Mouse (Mus musculus): ENCODE measurements around the gene Stfa3. TPM values are rescaled to one million over a fixed set of nuclear protein-coding genes. Genes with fewer than 3 reads are reported as not detected.
"Not testable (repeated sequence)": the region's sequence is repeated elsewhere in the genome, so short reads cannot be mapped to it uniquely, and the experiment has no call there.

The Stfa3 gene
- polyA plus RNA-seq, 1 experiment from 2014 or later = 42.9 TPM

- no peak for ATAC-seq (ENCODE audit: low read depth)
- H3K4me2 ChIP-seq (ENCODE audit: low read depth, low read length) = no peak overlapping the region
- no peak overlapping the region for H3K4me3 ChIP-seq (ENCODE audit: low read depth, low read length)
- DNase-seq (ENCODE audit: low spot score) = no peak
- H3K27me3 ChIP-seq (replicated peaks; ENCODE audit: control insufficient read depth, insufficient read depth, low read length) = no peaks in the 10 kb centered on the region
- H3K27ac ChIP-seq (replicated peaks; ENCODE audit: low read depth, low read length) = no peak overlapping the region
- 6% methylated on average over 2 of the region's 2 CpGs for WGBS
- H3K36me3 ChIP-seq (ENCODE audit: control insufficient read depth, insufficient read depth, low read length) = no peaks in the 10 kb centered on the region
- no peaks in the 10 kb centered on the region for H3K9me3 ChIP-seq (ENCODE audit: control insufficient read depth, low read length)
- no peaks in the 10 kb centered on the region for H3K4me1 ChIP-seq (ENCODE audit: control insufficient read depth, insufficient read depth, low read length)
- H3K9ac ChIP-seq (ENCODE audit: low read depth, low read length) = no peak overlapping the region
These were observed 14.8 kb upstream of the Stfa3 start for GRCm38 (mm10) chr16:36469955-36470478.

- no peak overlapping the region for H3K9ac ChIP-seq (ENCODE audit: low read depth, low read length)
- H3K4me2 ChIP-seq (ENCODE audit: low read depth, low read length) = no peak overlapping the region
- no peaks in the 10 kb centered on the region for H3K36me3 ChIP-seq (ENCODE audit: control insufficient read depth, insufficient read depth, low read length)
- WGBS = 86% methylated on average over 9 of the region's 9 CpGs
- H3K9me3 ChIP-seq (ENCODE audit: control insufficient read depth, low read length) = no peaks in the 10 kb centered on the region
- DNase-seq (ENCODE audit: low spot score) (no peak), ATAC-seq (ENCODE audit: low read depth) (no peak)
- H3K27me3 ChIP-seq (replicated peaks; ENCODE audit: control insufficient read depth, insufficient read depth, low read length) = no peaks in the 10 kb centered on the region
- H3K27ac ChIP-seq (replicated peaks; ENCODE audit: low read depth, low read length) = no peak overlapping the region
- H3K4me1 ChIP-seq (ENCODE audit: control insufficient read depth, insufficient read depth, low read length) = no peaks in the 10 kb centered on the region
- H3K4me3 ChIP-seq (ENCODE audit: low read depth, low read length) = no peak overlapping the region
These were observed 14.2 kb upstream of the Stfa3 start for GRCm38 (mm10) chr16:36469367-36469766.

- DNase-seq (ENCODE audit: low spot score) (no peak), ATAC-seq (ENCODE audit: low read depth) (no peak)
- Histone ChIP-seq H3K36me3 (ENCODE audit: control insufficient read depth, insufficient read depth, low read length) (no peaks in the 10 kb centered on the region), H3K27me3 (replicated peaks; ENCODE audit: control insufficient read depth, insufficient read depth, low read length) (no peaks in the 10 kb centered on the region), H3K9me3 (ENCODE audit: control insufficient read depth, low read length) (no peaks in the 10 kb centered on the region), H3K4me2 (ENCODE audit: low read depth, low read length) (no peak overlapping the region), H3K27ac (replicated peaks; ENCODE audit: low read depth, low read length) (no peak overlapping the region), H3K4me3 (ENCODE audit: low read depth, low read length) (no peak overlapping the region), H3K9ac (ENCODE audit: low read depth, low read length) (no peak overlapping the region), H3K4me1 (ENCODE audit: control insufficient read depth, insufficient read depth, low read length) (no peaks in the 10 kb centered on the region)
- 53% methylated on average over 4 of the region's 4 CpGs for WGBS
These were observed 13.7 kb upstream of the Stfa3 start for GRCm38 (mm10) chr16:36468862-36469261.

- Histone ChIP-seq H3K9ac (ENCODE audit: low read depth, low read length) (no peak overlapping the region), H3K9me3 (ENCODE audit: control insufficient read depth, low read length) (no peaks in the 10 kb centered on the region), H3K27ac (replicated peaks; ENCODE audit: low read depth, low read length) (no peak overlapping the region), H3K27me3 (replicated peaks; ENCODE audit: control insufficient read depth, insufficient read depth, low read length) (no peaks in the 10 kb centered on the region), H3K4me1 (ENCODE audit: control insufficient read depth, insufficient read depth, low read length) (no peaks in the 10 kb centered on the region), H3K4me3 (ENCODE audit: low read depth, low read length) (no peak overlapping the region), H3K4me2 (ENCODE audit: low read depth, low read length) (no peak overlapping the region), H3K36me3 (ENCODE audit: control insufficient read depth, insufficient read depth, low read length) (no peaks in the 10 kb centered on the region)
- 65% methylated on average over 2 of the region's 2 CpGs for WGBS
- no peak for ATAC-seq (ENCODE audit: low read depth)
- no peak for DNase-seq (ENCODE audit: low spot score)
These were observed 12.7 kb upstream of the Stfa3 start for GRCm38 (mm10) chr16:36467936-36468335.

GRCm38 (mm10) chr16:36465436-36465835, 10.2 kb upstream of the Stfa3 start:
- 68% methylated on average over 3 of the region's 3 CpGs for whole genome bisulfite sequencing
- no peak overlapping the region for H3K9ac ChIP-seq (ENCODE audit: low read depth, low read length)
- DNase-seq (ENCODE audit: low spot score) (peak; percentile 12), ATAC-seq (ENCODE audit: low read depth) (no peak)
- H3K4me1 ChIP-seq (ENCODE audit: control insufficient read depth, insufficient read depth, low read length) = no peaks in the 10 kb centered on the region
- H3K4me3 ChIP-seq (ENCODE audit: low read depth, low read length) = no peak overlapping the region
- no peaks in the 10 kb centered on the region for H3K36me3 ChIP-seq (ENCODE audit: control insufficient read depth, insufficient read depth, low read length)
- no peak overlapping the region for H3K4me2 ChIP-seq (ENCODE audit: low read depth, low read length)
- H3K27ac ChIP-seq (replicated peaks; ENCODE audit: low read depth, low read length) = no peak overlapping the region
- H3K27me3 ChIP-seq (replicated peaks; ENCODE audit: control insufficient read depth, insufficient read depth, low read length) = no peaks in the 10 kb centered on the region
- no peaks in the 10 kb centered on the region for H3K9me3 ChIP-seq (ENCODE audit: control insufficient read depth, low read length)

GRCm38 (mm10) chr16:36464076-36464475, 8.9 kb upstream of the Stfa3 start:
- Histone ChIP-seq H3K9ac (ENCODE audit: low read depth, low read length) (no peak overlapping the region), H3K27ac (replicated peaks; ENCODE audit: low read depth, low read length) (no peak overlapping the region), H3K27me3 (replicated peaks; ENCODE audit: control insufficient read depth, insufficient read depth, low read length) (no peaks in the 10 kb centered on the region), H3K4me3 (ENCODE audit: low read depth, low read length) (no peak overlapping the region), H3K4me1 (ENCODE audit: control insufficient read depth, insufficient read depth, low read length) (no peaks in the 10 kb centered on the region), H3K9me3 (ENCODE audit: control insufficient read depth, low read length) (no peaks in the 10 kb centered on the region), H3K4me2 (ENCODE audit: low read depth, low read length) (no peak overlapping the region), H3K36me3 (ENCODE audit: control insufficient read depth, insufficient read depth, low read length) (no peaks in the 10 kb centered on the region)
- 80% methylated on average over 4 of the region's 4 CpGs for WGBS
- DNase-seq (ENCODE audit: low spot score) (no peak), ATAC-seq (ENCODE audit: low read depth) (no peak)

GRCm38 (mm10) chr16:36460426-36460825, 5.2 kb upstream of the Stfa3 start:
- H3K4me3 ChIP-seq (ENCODE audit: low read depth, low read length) = no peak overlapping the region
- no peak for ATAC-seq (ENCODE audit: low read depth)
- no peaks in the 10 kb centered on the region for H3K9me3 ChIP-seq (ENCODE audit: control insufficient read depth, low read length)
- no peaks in the 10 kb centered on the region for H3K4me1 ChIP-seq (ENCODE audit: control insufficient read depth, insufficient read depth, low read length)
- no peaks in the 10 kb centered on the region for H3K27me3 ChIP-seq (replicated peaks; ENCODE audit: control insufficient read depth, insufficient read depth, low read length)
- no peak for DNase-seq (ENCODE audit: low spot score)
- WGBS = 26% methylated on average over 2 of the region's 2 CpGs
- no peak overlapping the region for H3K27ac ChIP-seq (replicated peaks; ENCODE audit: low read depth, low read length)
- H3K4me2 ChIP-seq (ENCODE audit: low read depth, low read length) = no peak overlapping the region
- no peak overlapping the region for H3K9ac ChIP-seq (ENCODE audit: low read depth, low read length)
- no peaks in the 10 kb centered on the region for H3K36me3 ChIP-seq (ENCODE audit: control insufficient read depth, insufficient read depth, low read length)

- 89% methylated on average over 1 of the region's 1 CpGs for WGBS
- H3K9me3 ChIP-seq (ENCODE audit: control insufficient read depth, low read length) = not testable (repeated sequence)
These were observed 34.2 kb downstream of the Stfa3 start for GRCm38 (mm10) chr16:36420979-36421378.

GRCm38 (mm10) chr16:36408357-36408756, 46.8 kb downstream of the Stfa3 start, which contains the start of gene Stfa2:
Stfa2 (minus strand) TSS chr16:36408457.
- H3K9me3 ChIP-seq (ENCODE audit: control insufficient read depth, low read length) = no peaks in the 10 kb centered on the region
- no peaks in the 10 kb centered on the region for H3K27me3 ChIP-seq (replicated peaks; ENCODE audit: control insufficient read depth, insufficient read depth, low read length)
- ATAC-seq (ENCODE audit: low read depth) = no peak

More at GRCm38 (mm10) chr16:36420979-36421378, 34.2 kb downstream of the Stfa3 start:
- H3K4me2 ChIP-seq (ENCODE audit: low read depth, low read length); H3K4me1 ChIP-seq (ENCODE audit: control insufficient read depth, insufficient read depth, low read length); H3K36me3 ChIP-seq (ENCODE audit: control insufficient read depth, insufficient read depth, low read length); H3K9ac ChIP-seq (ENCODE audit: low read depth, low read length); H3K27me3 ChIP-seq (replicated peaks; ENCODE audit: control insufficient read depth, insufficient read depth, low read length); H3K4me3 ChIP-seq (ENCODE audit: low read depth, low read length); H3K27ac ChIP-seq (replicated peaks; ENCODE audit: low read depth, low read length); DNase-seq (ENCODE audit: low spot score); ATAC-seq (ENCODE audit: low read depth): not testable (repeated sequence)

More at GRCm38 (mm10) chr16:36408357-36408756, 46.8 kb downstream of the Stfa3 start, which contains the start of gene Stfa2:
- Histone ChIP-seq H3K9ac (ENCODE audit: low read depth, low read length) (no peak within 1 kb of the TSS), H3K4me2 (ENCODE audit: low read depth, low read length) (no peak within 1 kb of the TSS), H3K4me3 (ENCODE audit: low read depth, low read length) (no peak within 1 kb of the TSS), H3K27ac (replicated peaks; ENCODE audit: low read depth, low read length) (no peak within 1 kb of the TSS), H3K4me1 (ENCODE audit: control insufficient read depth, insufficient read depth, low read length) (no peaks in the 10 kb centered on the region), H3K36me3 (ENCODE audit: control insufficient read depth, insufficient read depth, low read length) (no peaks in the 10 kb centered on the region)
- DNase-seq (ENCODE audit: low spot score) = no peak
